Mouse (Mus musculus): ENCODE measurements around the gene Bcl7c.

GRCm38 (mm10) chr7:127698986-127699385 is 9.7 kb downstream of the Bcl7c start:
- TF ChIP-seq GATA1 (IDR thresholded peaks at IDR 0.05; ENCODE audit: borderline replicate concordance, low read length) (no peak), FLI1 (IDR thresholded peaks at IDR 0.05; ENCODE audit: low read length) (no peak)
